Mouse (Mus musculus): ENCODE results near the gene Ppm1h. TPM values are rescaled to one million over a fixed set of nuclear protein-coding genes. Genes with fewer than 3 reads are reported as not detected.

Gene Ppm1h
- total and polyA plus RNA-seq, 2 experiments from 2014 or later: 4.9 to 6.1 TPM

DNA sequence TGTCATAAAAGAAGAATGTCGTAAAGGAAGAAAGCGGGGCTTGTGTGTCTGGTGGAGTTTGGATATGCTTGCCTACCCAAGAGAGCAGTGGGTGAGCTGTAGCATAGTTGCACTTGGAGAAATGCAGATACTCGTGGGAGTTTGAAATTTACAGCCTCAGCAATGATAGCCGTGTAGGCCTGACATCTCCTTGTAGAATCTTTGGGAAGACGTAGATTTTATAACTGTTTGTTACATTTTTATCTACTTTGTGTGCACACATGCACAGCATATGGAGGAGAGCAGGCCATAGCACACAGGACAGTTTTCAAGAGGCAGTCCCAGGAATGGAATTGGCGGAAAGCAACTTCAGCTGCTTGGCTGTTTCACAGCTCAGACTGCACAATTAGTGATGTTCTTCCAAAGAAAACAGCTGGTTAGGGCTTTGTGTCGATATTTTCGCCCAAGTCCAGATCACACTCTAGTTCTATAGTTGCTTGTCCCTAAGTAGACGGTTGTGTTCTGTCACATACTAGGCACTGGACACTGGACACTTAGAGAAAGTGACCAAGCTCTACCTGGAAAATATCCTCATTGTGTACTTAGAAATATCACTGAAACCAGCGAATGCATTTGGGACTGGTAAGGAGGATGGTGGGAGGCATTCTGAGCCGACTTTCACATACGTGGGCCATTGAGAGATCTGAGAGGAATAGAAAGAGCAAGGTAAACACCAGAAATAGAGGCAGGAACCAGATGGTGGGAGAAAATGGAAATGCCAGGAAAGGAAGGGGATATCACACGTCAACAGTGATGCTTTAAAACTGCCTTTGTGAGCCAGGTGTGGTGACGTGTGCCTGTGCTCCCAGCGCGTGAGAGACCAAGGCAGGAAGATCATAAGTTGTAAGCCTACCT lies 173.0 kb downstream of the Ppm1h start:
- Histone ChIP-seq H3K4me2 (ENCODE audit: low read depth, low read length) (no peak overlapping the region), H3K27me3 (ENCODE audit: control insufficient read depth, insufficient read depth, low read length) (no peaks in the 10 kb centered on the region), H3K4me1 (ENCODE audit: control insufficient read depth, insufficient read depth) (peaks cover 40% of the 10 kb centered on the region), H3K4me3 (ENCODE audit: low read depth, low read length) (no peak overlapping the region), H3K9ac (replicated peaks; ENCODE audit: low read depth, low read length) (no peak overlapping the region), H3K9me3 (replicated peaks; ENCODE audit: control insufficient read depth, low read length) (no peaks in the 10 kb centered on the region), H3K36me3 (replicated peaks; ENCODE audit: control insufficient read depth, insufficient read depth, low read length) (no peaks in the 10 kb centered on the region), H3K27ac (ENCODE audit: low read depth) (no peak overlapping the region)
- TF ChIP-seq CTCF (IDR thresholded peaks at IDR 0.05; ENCODE audit: low read depth): no peak
- WGBS: 74% methylated on average over 16 of the region's 16 CpGs
- ATAC-seq (ENCODE audit: insufficient read depth, low read depth) (no peak), DNase-seq (ENCODE audit: low spot score) (no peak)

- no peak; the same call in 1 of the 2 replicates for ATAC-seq (ENCODE audit: insufficient read depth, low read depth)
- H3K4me2 ChIP-seq (ENCODE audit: low read depth, low read length): no peak overlapping the region
- 21% methylated on average over 6 of the region's 6 CpGs for WGBS
Measured at GRCm38 (mm10) chr10:122854571-122854970, 176.0 kb downstream of the Ppm1h start.

DNA sequence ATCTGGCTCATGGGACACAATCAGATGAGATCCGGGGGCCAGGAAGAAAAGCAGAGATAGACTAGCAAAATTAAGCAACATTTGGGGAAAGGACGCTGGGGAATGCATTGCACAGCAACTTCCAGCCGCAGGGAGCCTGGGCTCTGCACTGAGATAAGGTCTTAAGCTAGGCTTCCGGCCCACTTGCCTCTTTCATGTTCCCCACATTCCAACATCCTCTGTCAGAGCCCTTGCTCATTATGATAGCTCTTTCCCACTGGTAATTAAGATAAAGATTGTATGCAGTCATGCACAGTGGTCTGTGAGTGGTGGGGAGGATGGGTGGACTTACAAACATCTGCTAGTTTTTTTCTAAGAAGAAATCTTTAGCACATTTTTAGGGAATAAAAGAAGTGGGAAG lies 176.6 kb downstream of the Ppm1h start:
- TF ChIP-seq EP300 (IDR thresholded peaks at IDR 0.05; ENCODE audit: low read depth): no peak
- H3K27me3 ChIP-seq (ENCODE audit: control insufficient read depth, insufficient read depth, low read length): no peaks in the 10 kb centered on the region
- no peaks in the 10 kb centered on the region for H3K9me3 ChIP-seq (replicated peaks; ENCODE audit: control insufficient read depth, low read length)
- H3K36me3 ChIP-seq (replicated peaks; ENCODE audit: control insufficient read depth, insufficient read depth, low read length): no peaks in the 10 kb centered on the region
- peak; percentile 50 for ATAC-seq (ENCODE audit: insufficient read depth, low read depth)
- peak overlapping the region; percentile 59 for H3K27ac ChIP-seq (ENCODE audit: low read depth)
- DNase-seq (ENCODE audit: low spot score): peak; percentile 87
- H3K4me3 ChIP-seq (ENCODE audit: low read depth, low read length): no peak overlapping the region
- H3K9ac ChIP-seq (replicated peaks; ENCODE audit: low read depth, low read length): no peak overlapping the region
- H3K4me2 ChIP-seq (ENCODE audit: low read depth, low read length): no peak overlapping the region
- H3K4me1 ChIP-seq (ENCODE audit: control insufficient read depth, insufficient read depth): peaks cover 33% of the 10 kb centered on the region
- 10% methylated on average over 4 of the region's 4 CpGs for WGBS

More at GRCm38 (mm10) chr10:122854571-122854970, 176.0 kb downstream of the Ppm1h start:
- no peaks in the 10 kb centered on the region for H3K27me3 ChIP-seq (ENCODE audit: control insufficient read depth, insufficient read depth, low read length)
- H3K4me3 ChIP-seq (ENCODE audit: low read depth, low read length): no peak overlapping the region
- peak overlapping the region; percentile 59 for H3K27ac ChIP-seq (ENCODE audit: low read depth)
- H3K9ac ChIP-seq (replicated peaks; ENCODE audit: low read depth, low read length): no peak overlapping the region
- DNase-seq (ENCODE audit: low spot score): peak; percentile 53
- H3K4me1 ChIP-seq (ENCODE audit: control insufficient read depth, insufficient read depth): peaks cover 33% of the 10 kb centered on the region
- TF ChIP-seq CTCF (IDR thresholded peaks at IDR 0.05; ENCODE audit: low read depth) (no peak), EP300 (IDR thresholded peaks at IDR 0.05; ENCODE audit: low read depth) (no peak)
- H3K9me3 ChIP-seq (replicated peaks; ENCODE audit: control insufficient read depth, low read length): no peaks in the 10 kb centered on the region
- no peaks in the 10 kb centered on the region for H3K36me3 ChIP-seq (replicated peaks; ENCODE audit: control insufficient read depth, insufficient read depth, low read length)

GRCm38 (mm10) chr10:122856040-122856764 lies 177.6 kb downstream of the Ppm1h start:
- Histone ChIP-seq H3K36me3 (replicated peaks; ENCODE audit: control insufficient read depth, insufficient read depth, low read length) (no peaks in the 10 kb centered on the region), H3K4me3 (ENCODE audit: low read depth, low read length) (no peak overlapping the region), H3K4me2 (ENCODE audit: low read depth, low read length) (no peak overlapping the region), H3K4me1 (ENCODE audit: control insufficient read depth, insufficient read depth) (peaks cover 33% of the 10 kb centered on the region), H3K9me3 (replicated peaks; ENCODE audit: control insufficient read depth, low read length) (no peaks in the 10 kb centered on the region), H3K27ac (ENCODE audit: low read depth) (peak overlapping the region; percentile 59), H3K27me3 (ENCODE audit: control insufficient read depth, insufficient read depth, low read length) (no peaks in the 10 kb centered on the region), H3K9ac (replicated peaks; ENCODE audit: low read depth, low read length) (no peak overlapping the region)
- 58% methylated on average over 17 of the region's 17 CpGs for WGBS
- DNase-seq (ENCODE audit: low spot score) (no peak), ATAC-seq (ENCODE audit: insufficient read depth, low read depth) (no peak)
- TF ChIP-seq EP300 (IDR thresholded peaks at IDR 0.05; ENCODE audit: low read depth): no peak
- TF ChIP-seq CTCF (IDR thresholded peaks at IDR 0.05; ENCODE audit: low read depth): no peak

GRCm38 (mm10) chr10:122857155-122857554 lies 178.6 kb downstream of the Ppm1h start:
- Histone ChIP-seq H3K27ac (ENCODE audit: low read depth) (no peak overlapping the region), H3K9ac (replicated peaks; ENCODE audit: low read depth, low read length) (no peak overlapping the region), H3K9me3 (replicated peaks; ENCODE audit: control insufficient read depth, low read length) (no peaks in the 10 kb centered on the region), H3K36me3 (replicated peaks; ENCODE audit: control insufficient read depth, insufficient read depth, low read length) (no peaks in the 10 kb centered on the region), H3K4me3 (ENCODE audit: low read depth, low read length) (no peak overlapping the region), H3K27me3 (ENCODE audit: control insufficient read depth, insufficient read depth, low read length) (no peaks in the 10 kb centered on the region), H3K4me2 (ENCODE audit: low read depth, low read length) (no peak overlapping the region), H3K4me1 (ENCODE audit: control insufficient read depth, insufficient read depth) (peaks cover 33% of the 10 kb centered on the region)
- ATAC-seq (ENCODE audit: insufficient read depth, low read depth) (no peak), DNase-seq (ENCODE audit: low spot score) (no peak)
- TF ChIP-seq EP300 (IDR thresholded peaks at IDR 0.05; ENCODE audit: low read depth) (no peak), CTCF (IDR thresholded peaks at IDR 0.05; ENCODE audit: low read depth) (no peak)
- 84% methylated on average over 15 of the region's 15 CpGs for WGBS
